Mouse (Mus musculus) heart, embryonic 11.5 days (tissue): ENCODE results near the gene Lgals9. TPM values are rescaled to one million over a fixed set of nuclear protein-coding genes. Genes with fewer than 3 reads are reported as not detected.

ENCODE experiments used
- polyA plus RNA-seq: library from polyadenylated mRNA; unstranded; fragments of >200 nt; fragmentation: Nextera tagmentation; extraction: Ambion mirVana; gene quantifications from 2 replicates; pipeline ENCODE4 v1.2.1, GENCODE M21; 2014

Lgals9 gene
- polyA plus RNA-seq, 1 experiment from 2014 or later = 41.9 TPM

Other genes starting within 250 kb of the Lgals9 start
- gene Ccnq, start 233.2 kb downstream of the Lgals9 start, polyA plus RNA-seq = 31.0 and 34.0 TPM in 2 replicates
- gene Lyrm9, start 158.4 kb downstream of the Lgals9 start, polyA plus RNA-seq = 27.4 and 28.3 TPM in 2 replicates
- 0.08 and 0.11 TPM in 2 replicates for gene Nos2, start 64.2 kb downstream of the Lgals9 start, polyA plus RNA-seq
- 4.4 and 4.6 TPM in 2 replicates for gene Ksr1, start 161.5 kb upstream of the Lgals9 start, polyA plus RNA-seq